Comparison of ENCODE assay signal across 9 mouse cellular contexts in the genomic region with DNA sequence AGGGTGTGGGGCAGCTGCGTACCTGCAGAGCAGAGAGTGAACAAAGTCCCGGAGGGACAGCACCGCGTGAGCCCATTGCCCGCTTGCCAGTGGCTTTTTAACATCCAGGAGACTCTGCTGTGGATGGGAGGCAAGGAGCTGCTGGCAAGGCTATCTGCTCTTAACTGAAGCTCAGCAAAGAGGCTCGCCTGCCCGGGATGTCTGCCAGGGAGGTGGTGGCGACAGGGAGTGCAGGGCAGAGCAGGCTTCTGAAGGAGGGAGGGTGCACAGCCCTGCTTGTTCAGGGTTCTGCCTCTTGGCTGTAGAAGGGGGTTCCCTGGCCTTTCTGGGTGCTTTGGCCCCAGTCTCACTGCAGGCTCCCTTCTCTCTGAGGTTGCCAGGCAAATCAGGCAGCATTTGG. TPM values are rescaled to one million over a fixed set of nuclear protein-coding genes. Genes with fewer than 3 reads are reported as not detected.
A peak's percentile ranks its signal among the peaks of the same experiment; 100 is the strongest.
DNase-seq lines count a peak whose midpoint lies in the region; ATAC-seq lines count a peak whose summit lies in the region.
"Had no signal": no experiment of that assay in that cellular context is flagged by ENCODE, and none has a peak within 500 bp of the region (broad histone marks: within the 10 kb centered on the region; RNA-seq: fewer than 3 reads in every experiment).

No protein-coding gene starts in this region.

- DNase-seq in forebrain, embryonic 14.5 days (ENCODE audit: low spot score) = peak; percentile 25
- DNase-seq in right cerebral cortex, postnatal 10 days (ENCODE audit: low spot score in 2 of 2) = peak; percentile 86 to 88
- no peak for DNase-seq in right cerebral cortex, adult 2 months (ENCODE audit: low spot score in 2 of 2)
- peak; percentile 72 for DNase-seq in layer of hippocampus, adult 9-11 months
- DNase-seq in yolk sac, embryonic 10.5 days (ENCODE audit: low spot score) = no peak
- DNase-seq in lung, postnatal 36 days = no peak
- no peak for DNase-seq in embryo, embryonic 10.5 days (ENCODE audit: low spot score)

- H3K36me3 ChIP-seq in forebrain, embryonic 14.5 days (ENCODE audit: control insufficient read depth, insufficient read depth, low read length) = peaks cover 7% of the 10 kb centered on the region; the same call in 1 of the 2 replicates
- H3K36me3 ChIP-seq in forebrain, embryonic 13.5 days (ENCODE audit: poor library complexity, severe bottlenecking) = peaks cover 37% of the 10 kb centered on the region

- WGBS in forebrain, embryonic 14.5 days = 83% methylated on average over 8 of the region's 8 CpGs
- 84% methylated on average over 8 of the region's 8 CpGs for WGBS in forebrain, embryonic 13.5 days

- H3K9ac ChIP-seq in forebrain, embryonic 14.5 days (ENCODE audit: low read length) = no peak overlapping the region
- H3K9ac ChIP-seq in forebrain, embryonic 13.5 days = no peak overlapping the region
- H3K9ac ChIP-seq: liver, embryonic 14.5 days had no signal

- no peaks in the 10 kb centered on the region for H3K9me3 ChIP-seq in forebrain, embryonic 14.5 days (replicated peaks; ENCODE audit: control insufficient read depth, low read length)
- H3K9me3 ChIP-seq in forebrain, embryonic 13.5 days (replicated peaks) = no peaks in the 10 kb centered on the region

- ATAC-seq in forebrain, embryonic 14.5 days = no peak
- ATAC-seq in forebrain, embryonic 13.5 days = no peak

- no peak overlapping the region for H3K27ac ChIP-seq in forebrain, embryonic 14.5 days (ENCODE audit: low read depth, low read length)
- no peak overlapping the region for H3K27ac ChIP-seq in forebrain, embryonic 13.5 days
- H3K27ac ChIP-seq: liver, embryonic 14.5 days had no signal

- no peaks in the 10 kb centered on the region for H3K4me1 ChIP-seq in forebrain, embryonic 14.5 days (ENCODE audit: control insufficient read depth, insufficient read depth, low read length)
- 0 out of 2 replicates have a peak, but pooled peaks cover 4% of the 10 kb centered on the region for H3K4me1 ChIP-seq in forebrain, embryonic 13.5 days

- H3K4me2 ChIP-seq in forebrain, embryonic 14.5 days (ENCODE audit: low read length) = no peak overlapping the region
- H3K4me2 ChIP-seq in forebrain, embryonic 13.5 days = no peak overlapping the region

- H3K4me3 ChIP-seq in forebrain, embryonic 14.5 days (ENCODE audit: low read depth, low read length) = no peak overlapping the region
- no peak overlapping the region for H3K4me3 ChIP-seq in forebrain, embryonic 13.5 days

- H3K27me3 ChIP-seq in forebrain, embryonic 14.5 days (replicated peaks; ENCODE audit: control insufficient read depth, insufficient read depth, low read length) = no peaks in the 10 kb centered on the region
- H3K27me3 ChIP-seq in forebrain, embryonic 13.5 days = no peaks in the 10 kb centered on the region

RNA-seq across cellular contexts. Expression of a gene that starts 50.4 kb away (rescaled TPM):
- polyA plus RNA-seq in forebrain, embryonic 14.5 days (2014; fragmentation: Nextera tagmentation; extraction: Ambion mirVana) = 167 and 205 TPM in 2 replicates
- 165 and 182 TPM in 2 replicates for polyA plus RNA-seq in forebrain, embryonic 13.5 days (2015; fragmentation: Nextera tagmentation; extraction: Ambion mirVana)

Comparison
In these comparisons a context has a peak if more than half of its experiments do, and no peak if none do; other contexts are left out.
1. DNase-seq: peak in forebrain, embryonic 14.5 days (single experiment), right cerebral cortex, postnatal 10 days (2 of 2) and layer of hippocampus, adult 9-11 months (single experiment); none in right cerebral cortex, adult 2 months (0 of 2), yolk sac, embryonic 10.5 days (single experiment), lung, postnatal 36 days (single experiment) and embryo, embryonic 10.5 days (single experiment).